Comparison of ENCODE assay signal across 16 mouse cellular contexts in genomic region chr5:90289887-90290286, GRCm38 (mm10).
"Had no signal": no experiment of that assay in that cellular context is flagged by ENCODE, and none has a peak within 500 bp of the region (broad histone marks: within the 10 kb centered on the region; RNA-seq: fewer than 3 reads in every experiment).

No protein-coding gene starts in this region.

- ATAC-seq: forebrain, postnatal 0 days; hindbrain, postnatal 0 days; intestine, embryonic 16.5 days; liver, embryonic 12.5 days had no signal

- DNase-seq: forebrain, postnatal 0 days; gastrocnemius, postnatal 14 days; gastrocnemius, postnatal 36 days; heart, adult 11 months; heart, adult 2 months; heart, postnatal 14 days; heart, postnatal 36 days; kidney, adult 11 months; kidney, adult 2 months; kidney, adult 9 months; kidney, postnatal 14 days; kidney, postnatal 36 days; left cerebral cortex, postnatal 4 days had no signal
